Mouse (Mus musculus) forebrain, embryonic 12.5 days (tissue): Measurements from ENCODE around the gene Ppp1r32. TPM values are rescaled to one million over a fixed set of nuclear protein-coding genes. Genes with fewer than 3 reads are reported as not detected.

Experiments
- polyA plus RNA-seq: library from polyadenylated mRNA; unstranded; fragments of >200 nt; fragmentation: Nextera tagmentation; extraction: Ambion mirVana; gene quantifications from 2 replicates; pipeline ENCODE4 v1.2.1, GENCODE M21; 2016

Gene Ppp1r32
- polyA plus RNA-seq, 1 experiment from 2014 or later = 0.97 TPM

Other genes with a start within 250 kb of the Ppp1r32 start
- gene Myrf, start 242.2 kb downstream of the Ppp1r32 start, polyA plus RNA-seq = 0.72 and 0.87 TPM in 2 replicates
- gene Dagla, start 178.1 kb downstream of the Ppp1r32 start, polyA plus RNA-seq = 3.6 TPM in 2 replicates
- gene Syt7, start 93.8 kb downstream of the Ppp1r32 start, polyA plus RNA-seq = 2.7 and 5.5 TPM in 2 replicates
- gene Lrrc10b, start 25.5 kb downstream of the Ppp1r32 start, polyA plus RNA-seq = 0.83 and 1.1 TPM in 2 replicates
- gene Cpsf7, start 42.3 kb upstream of the Ppp1r32 start, polyA plus RNA-seq = 67.9 and 73.9 TPM in 2 replicates
- gene Sdhaf2, start 43.2 kb upstream of the Ppp1r32 start, polyA plus RNA-seq = 50.2 and 52.8 TPM in 2 replicates
- gene Tmem216, start 73.3 kb upstream of the Ppp1r32 start, polyA plus RNA-seq = 52.9 and 54.1 TPM in 2 replicates
- 17.1 and 18.1 TPM in 2 replicates for gene Cyb561a3, start 94.2 kb upstream of the Ppp1r32 start, polyA plus RNA-seq
- gene Tmem138, start 94.4 kb upstream of the Ppp1r32 start, polyA plus RNA-seq = 49.0 and 52.8 TPM in 2 replicates
- gene Ddb1, start 122.4 kb upstream of the Ppp1r32 start, polyA plus RNA-seq = 389 and 413 TPM in 2 replicates
- gene Tkfc, start 122.7 kb upstream of the Ppp1r32 start, polyA plus RNA-seq = 20.5 and 22.9 TPM in 2 replicates
- 0.44 and 0.45 TPM in 2 replicates for gene Vwce, start 151.3 kb upstream of the Ppp1r32 start, polyA plus RNA-seq
- not detected in 2 replicates for gene Pga5, start 195.1 kb upstream of the Ppp1r32 start, polyA plus RNA-seq
- 32.5 and 35.2 TPM in 2 replicates for gene Vps37c, start 205.8 kb upstream of the Ppp1r32 start, polyA plus RNA-seq